Mouse (Mus musculus): ENCODE measurements around the gene Gbp7.

GRCm38 (mm10) chr3:142561045-142561646, 31.0 kb downstream of the Gbp7 start:
- TF ChIP-seq CTCF (IDR thresholded peaks at IDR 0.05; ENCODE audit: low read depth, low read length) (no peak), POLR2A (IDR thresholded peaks at IDR 0.05; ENCODE audit: borderline replicate concordance, low read depth, low read length) (no peak)
